Mouse (Mus musculus): ENCODE data around the gene Cgnl1. TPM values are rescaled to one million over a fixed set of nuclear protein-coding genes. Genes with fewer than 3 reads are reported as not detected.

Gene Cgnl1
- total RNA-seq, 2 experiments from 2014 or later: 42.8 to 44.9 TPM

DNA sequence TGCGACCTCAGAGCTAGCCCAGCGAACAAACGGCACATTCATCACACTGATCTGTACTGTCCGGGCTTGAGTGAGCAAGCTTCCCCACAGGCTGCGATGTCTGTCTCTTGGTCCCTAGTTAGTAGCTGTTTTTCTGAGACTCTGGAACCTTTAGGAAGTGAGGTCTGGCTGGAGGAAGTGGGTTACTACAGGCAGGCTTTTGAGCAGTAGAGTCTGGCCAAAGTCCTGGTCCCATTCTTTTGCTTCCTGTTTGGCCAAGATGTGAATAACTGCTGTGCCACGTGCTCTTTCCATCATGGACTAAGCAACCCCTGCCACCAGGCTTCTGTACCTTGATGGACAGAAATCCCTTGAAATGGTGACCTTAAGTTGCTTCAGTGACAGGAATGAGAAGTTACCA, 174.5 kb downstream of the Cgnl1 start:
- no peak for DNase-seq
- intact Hi-C loops (cut with DNase I): no loop called here

DNA sequence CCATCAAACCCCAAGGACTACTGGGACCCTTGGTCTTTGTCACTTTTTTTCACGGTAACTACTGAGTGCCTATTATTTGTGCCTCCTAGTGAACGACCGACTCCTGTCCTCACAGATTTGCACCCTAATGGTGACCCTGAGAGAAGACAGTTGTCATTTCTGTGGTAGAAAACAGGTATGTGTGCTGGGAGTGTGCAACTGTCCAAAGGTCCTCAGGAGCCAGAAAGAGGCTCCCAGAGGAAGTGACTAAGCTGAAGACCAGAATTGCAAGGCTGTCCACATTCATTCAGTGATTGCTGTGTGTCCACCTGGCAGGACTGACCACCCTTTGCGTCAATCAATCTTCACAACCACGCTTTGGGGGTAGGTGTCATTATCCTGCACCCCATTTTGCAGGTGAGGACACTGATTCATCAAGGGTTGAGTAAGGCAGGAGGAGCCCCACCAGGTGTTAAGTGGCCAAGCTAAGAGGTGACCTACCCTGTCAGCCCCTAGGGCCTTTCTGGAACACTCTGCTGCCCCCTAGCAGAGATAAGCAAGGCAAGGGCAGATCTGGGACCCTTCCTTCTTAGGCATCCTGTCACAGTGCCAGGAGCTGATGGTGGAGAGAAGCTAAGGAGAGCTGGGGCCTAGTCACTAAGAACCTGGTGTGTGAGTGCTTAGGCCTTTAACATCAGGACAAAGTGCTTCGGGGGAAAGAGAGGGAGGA, 178.7 kb downstream of the Cgnl1 start:
- peak in 1 of 2 experiments; percentile 38 for DNase-seq

DNA sequence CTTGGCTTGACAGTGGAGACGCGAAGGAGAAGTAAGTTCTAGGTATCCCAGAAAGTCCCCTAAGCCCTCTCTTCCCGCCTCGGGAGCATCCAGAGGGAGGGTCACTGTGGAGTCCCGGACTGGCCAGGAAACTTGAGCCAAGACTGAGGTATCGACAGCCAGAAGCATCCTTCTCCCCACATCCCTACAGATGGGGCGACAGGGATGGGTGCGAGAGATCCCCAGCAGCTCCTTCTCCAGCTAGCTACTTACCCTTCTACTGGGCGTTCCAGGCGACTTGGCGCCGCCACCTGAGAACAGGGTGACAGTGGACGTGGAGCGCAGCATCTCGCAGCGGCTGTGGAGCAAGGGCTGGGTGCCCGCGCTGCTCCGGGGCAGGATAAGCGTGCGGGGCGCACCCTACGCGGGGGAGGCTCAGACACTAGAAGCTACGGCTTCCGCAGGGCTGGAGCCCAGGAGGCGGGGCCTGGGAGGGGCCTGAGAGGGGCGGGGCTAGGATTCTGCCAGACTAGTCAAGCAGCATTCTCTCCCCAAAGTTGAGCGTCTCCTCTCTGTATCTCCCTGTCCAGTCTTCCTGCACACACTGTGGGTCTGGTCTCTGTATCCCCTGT, 179.4 kb downstream of the Cgnl1 start, which contains the start of gene Myzap:
Gene Myzap, minus strand, starts transcription at position 423 of the 611 bp plus-strand sequence.
- intact Hi-C loops (cut with DNase I): loop anchor here (2.0 kb wide), 1 partner anchor 21 kb away; no protein-coding TSS in a partner anchor
- DNase-seq: peak; percentile 96 to 97

More for the DNA sequence above, 178.7 kb downstream of the Cgnl1 start:
- intact Hi-C loops (cut with DNase I): no loop called here

DNA sequence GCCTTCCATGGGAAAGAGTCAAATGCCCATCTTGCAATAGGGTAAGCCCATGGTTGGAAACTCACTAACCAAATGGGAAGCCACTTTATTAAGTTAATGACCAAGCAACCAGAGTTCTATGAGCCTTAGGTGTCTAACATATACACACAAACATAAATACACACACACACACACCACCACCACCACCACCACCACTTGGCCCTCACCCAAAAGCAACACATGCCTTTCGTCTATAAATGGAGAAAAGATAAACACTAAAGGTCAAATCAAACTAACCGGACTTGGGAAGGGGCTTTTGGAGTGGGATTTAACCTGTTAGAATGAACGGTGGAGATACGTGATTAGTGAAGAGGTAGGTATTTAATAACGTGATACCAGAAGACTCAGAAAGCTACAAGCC, 180.3 kb downstream of the Cgnl1 start:
- intact Hi-C loops (cut with DNase I): loop anchor here (2.0 kb wide), 1 partner anchor 22 kb away; no protein-coding TSS in a partner anchor

DNA sequence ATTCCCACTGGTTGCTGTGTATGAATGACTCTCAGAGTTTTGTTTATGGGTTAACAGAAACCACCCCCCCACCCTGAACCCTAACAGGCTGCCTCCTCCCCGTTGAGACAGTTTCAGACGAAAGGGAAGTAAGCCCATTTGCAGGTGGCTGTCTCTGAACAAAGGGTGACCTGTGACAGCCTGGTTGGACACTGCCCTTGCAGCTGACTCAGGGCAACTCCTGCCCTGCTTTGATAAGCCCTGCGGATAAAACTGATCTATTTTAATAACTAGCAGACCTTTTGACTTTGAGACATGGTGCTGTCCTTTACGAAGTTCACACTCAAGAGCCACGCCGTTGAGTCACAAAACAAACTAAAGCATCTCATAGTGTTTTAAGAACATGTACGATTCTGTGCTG, 181.6 kb downstream of the Cgnl1 start:
- intact Hi-C loops (cut with DNase I): loop anchor here (2.0 kb wide), 1 partner anchor 23 kb away; no protein-coding TSS in a partner anchor
- DNase-seq: peak; percentile 65 to 73

More for the DNA sequence above, 180.3 kb downstream of the Cgnl1 start:
- DNase-seq: peak; percentile 59 to 60

DNA sequence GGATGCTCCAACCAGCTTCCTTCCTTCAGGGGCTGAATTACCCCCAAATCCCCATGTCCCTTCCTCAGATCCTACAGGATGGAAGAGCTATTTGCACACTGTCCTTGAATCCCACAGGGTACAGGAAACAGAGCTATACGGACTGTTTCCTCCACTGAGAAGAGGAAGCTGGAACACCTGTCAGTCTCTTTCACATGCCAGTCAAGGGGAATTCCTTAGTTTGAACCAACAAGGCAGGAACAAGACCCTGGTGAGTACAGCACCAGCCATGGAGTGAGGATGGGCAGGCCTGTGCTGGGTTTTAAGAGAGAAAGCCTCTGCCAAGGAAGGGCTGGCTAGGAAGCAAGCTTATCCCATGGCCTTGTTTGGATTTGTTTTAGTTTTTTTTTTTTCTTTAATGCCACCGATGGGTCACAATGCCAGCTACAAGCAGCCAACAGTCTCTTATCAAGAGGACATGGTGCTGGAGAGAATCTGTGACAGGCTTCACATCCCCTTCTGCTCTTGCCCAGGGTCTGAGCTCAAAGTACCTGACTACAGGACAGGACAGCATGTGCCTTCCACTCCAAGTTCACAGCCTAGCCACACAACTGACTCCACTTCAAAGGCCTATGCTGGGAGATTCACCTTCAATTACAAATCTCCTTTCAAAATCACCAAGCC, 182.3 kb downstream of the Cgnl1 start:
- intact Hi-C loops (cut with DNase I): no loop called here
- DNase-seq: peak; percentile 69 to 82

DNA sequence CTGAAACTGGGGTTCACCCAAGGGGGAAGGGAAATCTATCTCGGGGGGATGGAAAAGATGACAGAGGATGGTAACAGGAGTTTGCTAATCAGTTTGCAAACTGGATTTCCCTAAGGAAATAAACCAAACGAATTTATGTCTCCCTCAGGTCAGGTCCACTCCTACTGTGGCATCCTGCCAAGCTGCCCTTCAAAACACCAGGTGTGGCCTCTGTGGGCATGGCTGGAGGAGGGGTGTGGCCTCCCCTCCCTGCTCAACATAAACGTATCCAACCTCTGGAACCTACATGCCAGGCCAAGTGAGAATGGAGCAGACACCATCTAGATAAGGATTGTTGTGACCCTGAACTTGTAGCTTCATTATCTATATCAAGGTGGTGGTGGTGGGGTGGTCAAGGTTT, 185.0 kb downstream of the Cgnl1 start:
- intact Hi-C loops (cut with DNase I): no loop called here
- no peak for DNase-seq

DNA sequence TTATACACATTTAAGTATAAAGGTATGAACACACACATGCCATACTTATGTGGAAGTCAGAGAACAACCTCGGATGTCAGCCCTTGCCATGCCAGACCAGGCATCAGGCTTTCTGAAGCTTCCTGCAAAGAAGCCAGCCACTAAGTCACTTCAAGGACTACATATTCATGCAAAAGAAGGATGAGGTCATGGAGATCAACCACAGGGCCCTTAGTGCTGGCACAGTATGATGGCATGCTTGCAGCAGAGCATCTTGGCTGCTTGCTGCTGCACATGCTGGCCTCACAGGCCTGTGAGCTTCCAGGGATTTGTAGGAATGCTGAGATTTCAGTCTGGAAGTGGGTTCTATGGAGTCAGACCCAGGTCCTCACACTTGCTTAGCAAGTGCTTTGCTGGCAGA, 188.6 kb downstream of the Cgnl1 start:
- DNase-seq: no peak
- intact Hi-C loops (cut with DNase I): no loop called here

DNA sequence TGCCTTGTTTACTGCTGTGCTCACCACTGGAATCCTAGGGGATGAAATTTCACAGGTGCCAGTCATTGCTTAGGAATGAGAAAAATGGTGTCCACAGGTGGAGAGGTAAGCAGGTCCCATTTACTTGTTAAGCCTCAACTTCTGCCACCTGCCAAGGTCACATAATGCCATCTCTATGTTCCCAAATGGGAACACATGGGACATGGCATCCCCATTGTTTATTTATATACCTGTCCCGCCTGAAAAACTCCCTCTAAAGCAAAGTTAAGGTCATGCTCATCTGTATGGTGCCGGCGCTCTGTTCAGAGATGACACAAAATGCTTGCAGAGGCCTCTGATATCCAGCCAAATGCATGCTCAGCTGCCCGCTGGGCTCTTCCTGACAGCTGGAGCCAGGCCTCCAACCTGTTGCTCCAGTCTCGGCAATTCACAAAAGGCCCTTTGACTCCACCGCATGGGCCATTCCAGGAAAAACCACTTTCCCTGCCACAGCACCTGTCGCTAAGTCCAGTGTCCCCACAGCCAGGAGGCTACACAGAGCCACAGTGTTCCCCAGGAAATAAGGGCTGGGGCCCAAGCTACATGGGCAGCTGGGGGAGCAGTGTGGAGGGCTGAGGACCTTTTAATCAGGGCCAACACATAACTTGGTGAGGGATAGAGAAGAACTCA, 192.4 kb downstream of the Cgnl1 start:
- intact Hi-C loops (cut with DNase I): no loop called here
- peak in 1 of 2 experiments; percentile 40 for DNase-seq

Other genes with a start within 250 kb of the Cgnl1 start
- 100 to 1,000 TPM; 325 to 374 TPM for gene Myzap, start 179.2 kb downstream of the Cgnl1 start, total RNA-seq (2021)

All from heart, postnatal 10 days (tissue).